Mouse (Mus musculus) heart, adult 2 months (tissue): ENCODE data around the gene Crybb3. TPM values are rescaled to one million over a fixed set of nuclear protein-coding genes. Genes with fewer than 3 reads are reported as not detected.

Experiments
- DNase-seq, 2 experiments: peaks; one replicate each; pipeline ENCODE4 v3.0.0; 2021
- H3K27ac ChIP-seq: fragments of 200-600 bp; 2 replicates; pipeline ENCODE4 v1.8.1; 2022
- H3K27me3 ChIP-seq: fragments of 200-500 bp; 2 replicates; pipeline ENCODE4 v1.6.1; 2012; ENCODE audit warnings: mild to moderate bottlenecking, low read length, inconsistent platforms, mixed read lengths; ENCODE audit not compliant: control insufficient read depth, insufficient read depth
- H3K36me3 ChIP-seq: fragments of 200-500 bp; 2 replicates; pipeline ENCODE4 v1.6.1; 2012; ENCODE audit warnings: low read length, inconsistent platforms; ENCODE audit not compliant: control insufficient read depth, insufficient read depth
- H3K4me1 ChIP-seq: fragments of 200-500 bp; 2 replicates; pipeline ENCODE4 v1.6.1; 2011; ENCODE audit warnings: low read length; ENCODE audit not compliant: control insufficient read depth, insufficient read depth
- H3K4me3 ChIP-seq: fragments of 200-600 bp; 2 replicates; pipeline ENCODE4 v1.8.1; 2022
- H3K79me2 ChIP-seq: fragments of 200-500 bp; replicated peaks from 2 replicates; pipeline ENCODE4 v1.6.1; 2012; ENCODE audit warnings: mild to moderate bottlenecking, inconsistent platforms, low read length, moderate library complexity, mixed read lengths; ENCODE audit not compliant: control insufficient read depth, insufficient read depth
- H3K9ac ChIP-seq: fragments of 200-500 bp; 2 replicates; pipeline ENCODE4 v1.6.1; 2012; ENCODE audit warnings: low read depth, mild to moderate bottlenecking, control low read depth, inconsistent platforms, low read length, mixed read lengths
- CTCF ChIP-seq: fragments of 200-600 bp; IDR thresholded peaks from 2 replicates; pipeline ENCODE4 v1.8.1; 2022; ENCODE audit warnings: antibody characterized with exemption, mild to moderate bottlenecking, moderate library complexity
- EP300 ChIP-seq: fragments of 200-500 bp; IDR thresholded peaks from 2 replicates; pipeline ENCODE4 v1.6.1; 2011; ENCODE audit warnings: low read depth, low read length, control low read depth; ENCODE audit not compliant: insufficient read depth
- POLR2A ChIP-seq: fragments of 200-500 bp; IDR thresholded peaks from 2 replicates; pipeline ENCODE4 v1.6.1; 2011; ENCODE audit warnings: mild to moderate bottlenecking, low read depth, low read length, control low read depth; ENCODE audit not compliant: insufficient read depth
- WGBS: fragments of 180-500 bp; shearing (Covaris S2); methylation state at CpG from one replicate; pipeline ENCODE4 v1.1.7; 2018; 5-methylcytosine and 5-hydroxymethylcytosine counted together
- intact Hi-C: fragments of 180-260 bp; cut with DNase I; formaldehyde crosslinking; loops from one replicate; pipeline ENCODE4 v1.15.1; 2025
- long read RNA-seq: library from polyadenylated mRNA; stranded (forward); transcript quantifications from one replicate; pipeline ENCODE4 v2.0.0, GENCODE M21; 2021
- polyA plus RNA-seq: library from polyadenylated mRNA; depleted of rRNA; stranded (reverse); fragments of >200 nt; gene quantifications from 2 replicates; pipeline ENCODE4 v1.2.3, GENCODE M21; 2012; rRNA removed
- total RNA-seq, 2 experiments: library from RNA; stranded (reverse); gene quantifications; 2 replicates each; pipeline ENCODE4 v1.2.3; 2021

The Crybb3 gene
- 1 to 10 TPM in 1 of 2 experiments, under 1 TPM in 1; 0.68 to 1.5 TPM for total RNA-seq
- polyA plus RNA-seq, result 2.6 and 4.2 TPM in 2 replicates
- long read RNA-seq, result 0 reads

GRCm38 (mm10) chr5:113081439-113081838 lies at the start of gene Crybb3:
Gene Crybb3, minus strand, starts transcription at chr5:113081584.
- H3K27ac ChIP-seq, result no peak within 1 kb of the TSS
- WGBS, result 17% methylated on average over 8 of the region's 8 CpGs
- no peaks in the 10 kb centered on the region for H3K36me3 ChIP-seq
- TF ChIP-seq POLR2A (no peak), CTCF (no peak), EP300 (no peak)
- intact Hi-C loops, result no loop called here
- H3K4me3 ChIP-seq, result no peak within 1 kb of the TSS
- DNase-seq, result peak; percentile 46 to 50
- peaks cover 8% of the 10 kb centered on the region for H3K4me1 ChIP-seq
- no peaks in the 10 kb centered on the region for H3K27me3 ChIP-seq
- no peaks in the 10 kb centered on the region for H3K79me2 ChIP-seq
- no peak within 1 kb of the TSS for H3K9ac ChIP-seq

DNA sequence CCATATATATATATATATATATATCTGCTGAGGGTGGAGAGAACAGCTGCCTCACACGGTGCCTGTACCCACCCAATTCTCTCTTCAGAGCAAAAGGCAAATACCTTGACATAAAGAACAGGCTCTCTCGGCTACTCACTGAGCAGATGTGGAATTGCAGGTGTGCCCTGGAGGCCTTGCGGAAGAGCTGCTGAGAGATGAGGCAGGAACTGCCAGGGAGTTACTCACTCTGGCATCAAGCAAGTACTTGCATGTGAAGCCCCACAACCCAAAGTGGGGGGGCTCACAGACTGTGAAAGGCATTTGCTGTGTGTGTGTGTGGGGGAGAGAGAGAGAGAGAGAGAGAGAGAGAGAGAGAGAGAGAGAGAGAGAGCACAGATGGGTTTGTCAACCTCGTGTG lies 47.0 kb upstream of the Crybb3 start:
- H3K4me3 ChIP-seq, result no peak overlapping the region
- no peak overlapping the region for H3K27ac ChIP-seq
- no peak for TF ChIP-seq CTCF
- no peak for TF ChIP-seq POLR2A
- no peak for TF ChIP-seq EP300
- no peak for DNase-seq
- no peaks in the 10 kb centered on the region for H3K36me3 ChIP-seq
- H3K79me2 ChIP-seq, result peaks cover 8% of the 10 kb centered on the region
- intact Hi-C loops, result no loop called here
- 71% methylated on average over 4 of the region's 4 CpGs for WGBS
- no peak overlapping the region for H3K9ac ChIP-seq
- peaks cover 29% of the 10 kb centered on the region for H3K4me1 ChIP-seq
- no peaks in the 10 kb centered on the region for H3K27me3 ChIP-seq

DNA sequence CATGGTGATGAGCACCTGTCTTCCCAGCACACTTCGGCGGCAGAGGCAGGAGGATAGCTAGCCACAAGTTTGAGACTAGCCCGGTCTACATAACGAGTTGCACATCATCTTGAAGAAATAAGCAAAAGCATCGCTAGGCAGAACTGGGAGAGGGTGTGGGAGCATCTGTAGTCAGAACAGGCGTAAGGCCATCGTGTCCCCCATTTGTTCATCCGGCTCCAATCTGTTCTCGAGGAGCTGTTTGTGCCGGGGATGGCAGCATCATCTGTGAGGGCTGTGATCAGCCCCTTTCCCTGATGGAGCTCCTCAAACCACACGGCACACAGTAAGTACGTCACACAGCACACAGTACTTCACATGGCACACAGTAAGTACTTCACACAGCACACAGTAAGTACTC lies 45.1 kb upstream of the Crybb3 start:
- peaks cover 27% of the 10 kb centered on the region for H3K4me1 ChIP-seq
- no peak overlapping the region for H3K9ac ChIP-seq
- intact Hi-C loops, result no loop called here
- H3K27me3 ChIP-seq, result no peaks in the 10 kb centered on the region
- no peak overlapping the region for H3K27ac ChIP-seq
- DNase-seq, result no peak
- peaks cover 6% of the 10 kb centered on the region for H3K79me2 ChIP-seq
- no peak overlapping the region for H3K4me3 ChIP-seq
- H3K36me3 ChIP-seq, result peaks cover 3% of the 10 kb centered on the region; the same call in 1 of the 2 replicates
- 96% methylated on average over 12 of the region's 12 CpGs for WGBS
- no peak for TF ChIP-seq EP300
- TF ChIP-seq POLR2A, result no peak
- TF ChIP-seq CTCF, result no peak

- Histone ChIP-seq H3K27ac (no peak overlapping the region), H3K4me1 (peaks cover 23% of the 10 kb centered on the region), H3K9ac (no peak overlapping the region), H3K4me3 (no peak overlapping the region), H3K36me3 (peaks cover 3% of the 10 kb centered on the region; the same call in 1 of the 2 replicates), H3K79me2 (peaks cover 3% of the 10 kb centered on the region; the same call in 1 of the 2 replicates), H3K27me3 (no peaks in the 10 kb centered on the region)
- no peak for TF ChIP-seq POLR2A
- no peak for TF ChIP-seq CTCF
- TF ChIP-seq EP300, result no peak
- no peak for DNase-seq
- intact Hi-C loops, result no loop called here
- WGBS, result 53% methylated on average over 10 of the region's 10 CpGs
Observed at GRCm38 (mm10) chr5:113123693-113124092, 42.3 kb upstream of the Crybb3 start.

GRCm38 (mm10) chr5:113122326-113123054 lies 41.1 kb upstream of the Crybb3 start:
- 34% methylated on average over 12 of the region's 12 CpGs for WGBS

GRCm38 (mm10) chr5:113121591-113121875 lies 40.1 kb upstream of the Crybb3 start:
- WGBS, result 76% methylated on average over 6 of the region's 6 CpGs
- Histone ChIP-seq H3K79me2 (peaks cover 4% of the 10 kb centered on the region; the same call in 1 of the 2 replicates), H3K27ac (no peak overlapping the region), H3K9ac (no peak overlapping the region), H3K4me1 (peaks cover 20% of the 10 kb centered on the region), H3K4me3 (no peak overlapping the region), H3K36me3 (peaks cover 3% of the 10 kb centered on the region; the same call in 1 of the 2 replicates), H3K27me3 (no peaks in the 10 kb centered on the region)
- DNase-seq, result no peak
- intact Hi-C loops, result no loop called here
- no peak for TF ChIP-seq CTCF
- no peak for TF ChIP-seq POLR2A
- TF ChIP-seq EP300, result no peak

More at GRCm38 (mm10) chr5:113122326-113123054, 41.1 kb upstream of the Crybb3 start:
- DNase-seq, result peak in 1 of 2 experiments; percentile 36
- no peak overlapping the region for H3K4me3 ChIP-seq
- H3K36me3 ChIP-seq, result peaks cover 3% of the 10 kb centered on the region; the same call in 1 of the 2 replicates
- peak overlapping the region; percentile 28 for H3K27ac ChIP-seq
- intact Hi-C loops, result no loop called here
- no peak overlapping the region; the same call in 1 of the 2 replicates for H3K9ac ChIP-seq
- H3K79me2 ChIP-seq, result peaks cover 4% of the 10 kb centered on the region; the same call in 1 of the 2 replicates
- TF ChIP-seq POLR2A (no peak), EP300 (no peak)
- H3K27me3 ChIP-seq, result no peaks in the 10 kb centered on the region
- peaks cover 21% of the 10 kb centered on the region for H3K4me1 ChIP-seq
